Mouse (Mus musculus): ENCODE results near the gene BC025446.

DNA sequence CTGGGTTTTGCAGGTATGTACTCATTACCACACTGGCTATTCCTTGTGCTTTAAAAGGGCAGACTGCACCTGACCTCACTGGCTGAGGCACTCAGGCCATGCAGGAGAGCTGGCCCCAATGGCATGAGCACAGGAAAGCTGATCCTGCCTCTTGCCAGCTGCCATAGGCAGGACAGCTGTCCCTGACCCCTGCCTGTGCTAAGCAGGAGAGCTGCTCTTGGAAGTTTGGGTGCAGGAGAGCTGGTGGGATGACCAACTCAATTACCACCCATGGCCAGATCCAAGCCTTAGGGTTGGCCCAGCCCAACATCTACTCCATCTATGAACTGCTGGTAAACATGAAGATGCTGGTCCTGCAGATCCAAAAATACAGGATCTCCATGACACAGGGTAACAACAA lies 5.8 kb downstream of the BC025446 start:
- TF ChIP-seq CTCF (IDR thresholded peaks at IDR 0.05; ENCODE audit: low read depth) (no peak), EP300 (optimal IDR thresholded peaks at IDR 0.05) (no peak)

All from stomach, postnatal 0 days (tissue).